Mouse (Mus musculus): Measurements from ENCODE around the gene Arid2.
"Not testable (repeated sequence)": the region's sequence is repeated elsewhere in the genome, so short reads cannot be mapped to it uniquely, and the experiment has no call there.

Arid2 gene

DNA sequence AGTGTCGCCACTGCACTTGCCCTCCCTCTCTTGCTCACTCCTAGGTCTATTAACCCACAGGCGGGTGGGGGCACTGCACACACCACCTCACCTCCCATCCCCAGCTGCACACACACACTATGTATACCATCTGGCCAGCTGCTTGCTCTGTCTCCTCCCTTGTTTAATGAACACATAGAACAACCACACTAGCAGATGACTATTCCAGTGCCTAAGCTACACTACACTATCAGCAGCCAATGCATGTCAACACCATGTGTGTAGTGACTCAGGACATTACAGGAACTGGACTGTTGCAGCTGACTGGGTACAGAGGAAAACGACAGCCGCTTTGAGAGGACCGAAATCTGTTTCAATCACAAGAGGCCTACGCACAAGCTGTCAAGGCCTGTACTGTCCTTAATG is 121.4 kb downstream of the Arid2 start:
- DNase-seq (ENCODE audit: low read depth, low spot score) = no peak

GRCm38 (mm10) chr15:96418161-96418560 is 130.8 kb downstream of the Arid2 start:
- DNase-seq (ENCODE audit: low read depth, low spot score) = no peak

GRCm38 (mm10) chr15:96419920-96420319 is 132.6 kb downstream of the Arid2 start:
- no peak for DNase-seq (ENCODE audit: low read depth, low spot score)

GRCm38 (mm10) chr15:96434202-96434601 is 146.9 kb downstream of the Arid2 start:
- no peak for DNase-seq (ENCODE audit: low read depth, low spot score)

DNA sequence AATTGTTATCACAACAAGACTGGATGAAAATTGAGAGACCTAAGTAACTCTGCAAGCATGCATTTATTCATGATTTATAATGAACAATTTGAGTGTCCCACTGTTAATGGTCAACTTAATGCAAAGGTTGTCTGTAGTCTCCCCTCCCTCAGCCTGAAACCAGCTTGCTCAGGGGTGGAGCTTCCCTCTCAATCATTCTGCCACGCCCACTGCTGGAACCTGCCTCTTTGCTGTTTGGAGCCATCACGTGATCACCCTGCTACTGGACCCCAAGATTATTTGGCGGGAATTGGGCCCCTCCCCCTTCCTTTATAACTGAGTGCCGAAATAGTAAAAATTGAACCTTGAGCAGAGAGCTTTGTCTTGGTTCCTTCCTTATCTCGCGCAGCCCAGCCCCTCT is 154.2 kb downstream of the Arid2 start:
- not testable (repeated sequence) for DNase-seq (ENCODE audit: low read depth, low spot score)

- no peak for DNase-seq (ENCODE audit: low read depth, low spot score)
Measured at GRCm38 (mm10) chr15:96446785-96447184, 159.5 kb downstream of the Arid2 start.

- no peak for DNase-seq (ENCODE audit: low read depth, low spot score)
Measured at GRCm38 (mm10) chr15:96448656-96449299, 161.5 kb downstream of the Arid2 start.

DNA sequence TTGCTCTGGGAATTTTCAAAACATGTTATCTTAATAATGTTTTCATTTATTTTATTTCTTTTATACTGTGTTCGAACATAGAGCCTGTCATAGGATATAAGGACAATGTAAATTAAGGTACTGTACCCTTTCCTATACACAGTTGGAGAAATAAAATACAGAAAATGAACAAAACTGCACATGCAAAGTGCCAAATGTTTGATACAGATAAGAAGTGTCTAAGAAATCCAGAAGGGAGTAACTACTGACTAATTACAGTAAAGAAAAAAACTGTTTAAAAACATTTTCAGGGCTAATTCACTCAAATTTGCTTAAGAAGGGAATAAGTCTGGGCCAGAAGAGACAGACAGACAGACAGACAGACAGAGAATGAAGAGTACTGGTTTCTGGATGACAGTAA is 166.0 kb downstream of the Arid2 start:
- DNase-seq (ENCODE audit: low read depth, low spot score) = no peak
